Mouse (Mus musculus) left cerebral cortex, adult 11 months (tissue): Measurements from ENCODE around the gene Drap1.

Experiments used
- DNase-seq: peaks from one replicate; pipeline ENCODE4 v3.0.0; 2022; ENCODE audit warnings: low spot score

Gene Drap1

GRCm38 (mm10) chr19:5377446-5377845 is 47.3 kb downstream of the Drap1 start:
- no peak for DNase-seq

GRCm38 (mm10) chr19:5374748-5375147 is 50.0 kb downstream of the Drap1 start:
- DNase-seq, result no peak

GRCm38 (mm10) chr19:5374177-5374576 is 50.6 kb downstream of the Drap1 start:
- no peak for DNase-seq
